Mouse (Mus musculus) liver, adult (tissue): ENCODE results near the gene Nfkbie.
A peak's percentile ranks its signal among the peaks of the same experiment; 100 is the strongest.

Experiments used
- GATA4 ChIP-seq: IDR thresholded peaks from 2 replicates; pipeline ENCODE4 v1.6.1; 2014; ENCODE audit warnings: mild to moderate bottlenecking, low read length; ENCODE audit not compliant: insufficient replicate concordance

Nfkbie gene

DNA sequence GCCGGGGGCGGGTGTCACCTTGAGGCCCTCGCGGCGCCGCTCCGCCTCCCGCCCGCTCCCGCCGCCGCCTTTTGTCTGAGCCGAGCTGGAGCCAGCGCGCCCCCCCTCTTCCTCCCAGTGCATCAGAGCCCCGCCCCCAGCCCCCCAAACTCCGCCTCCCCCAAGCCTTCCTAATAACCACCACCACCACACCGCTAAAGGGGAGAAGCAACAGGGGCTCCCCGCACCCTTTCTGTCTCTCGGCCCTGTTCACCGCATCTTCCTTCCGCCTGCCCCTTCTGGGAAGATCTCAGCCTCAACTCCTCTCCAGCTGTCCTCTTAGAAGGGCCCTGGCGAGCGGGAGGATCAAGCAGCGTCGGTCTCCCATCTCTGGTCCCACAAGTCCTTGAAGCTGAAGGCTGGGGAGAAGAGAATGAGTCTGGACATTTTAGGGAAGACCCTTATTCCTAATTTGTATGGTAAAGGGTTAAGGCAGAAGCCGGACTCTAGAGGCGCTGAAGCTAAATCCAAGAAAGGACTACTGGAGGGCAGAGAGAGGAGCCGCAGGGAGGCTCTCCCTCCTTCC is 5.8 kb upstream of the Nfkbie start, which contains the start of gene Tmem151b:
Tmem151b (minus strand) TSS at position 61 of the 565 bp plus-strand sequence.
- no peak for TF ChIP-seq GATA4

DNA sequence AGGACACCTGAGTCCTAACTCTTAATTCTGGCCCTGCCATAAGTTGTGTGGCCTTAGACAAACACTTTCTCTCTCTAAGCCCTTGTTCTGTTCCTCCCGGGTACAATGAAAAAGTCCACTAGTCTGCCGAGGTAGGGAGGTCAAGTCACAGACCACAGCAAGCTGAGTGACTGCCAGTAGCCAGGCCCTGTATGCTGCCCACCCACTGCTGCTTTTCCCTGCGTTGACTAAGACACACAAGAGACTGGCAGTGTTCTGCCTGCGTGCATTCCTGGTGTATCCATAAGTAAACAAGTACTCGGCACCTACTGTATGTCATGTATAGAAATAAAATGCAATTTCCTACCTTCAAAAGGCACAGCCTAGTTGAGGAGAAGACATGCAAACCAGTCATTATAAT is 5.2 kb upstream of the Nfkbie start:
- no peak for TF ChIP-seq GATA4

DNA sequence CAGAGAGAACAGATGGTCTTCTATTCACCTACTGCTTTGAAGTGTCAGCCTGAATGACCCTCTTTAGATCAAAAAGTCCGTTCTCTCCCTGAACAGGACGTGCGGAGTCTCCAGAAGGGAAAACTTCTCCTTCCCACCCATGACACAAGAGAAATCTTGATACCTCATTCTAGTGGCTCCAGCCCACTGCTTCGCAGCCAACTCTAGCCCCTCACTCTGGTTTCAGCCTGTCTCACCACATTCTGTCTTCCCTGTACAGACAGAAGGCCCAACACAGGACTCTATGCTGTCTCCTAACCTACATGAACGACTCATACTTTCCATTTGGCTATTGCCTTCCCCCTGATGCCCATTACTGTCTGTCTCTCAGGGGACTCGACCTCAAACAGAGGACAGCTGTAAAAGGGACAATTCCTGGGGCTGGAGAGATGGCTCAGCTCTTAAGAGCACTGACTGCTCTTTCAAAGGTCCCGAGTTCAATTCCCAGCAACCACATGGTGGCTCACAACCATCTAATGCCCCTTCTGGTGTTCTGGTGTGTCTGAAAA is 4.2 kb upstream of the Nfkbie start:
- TF ChIP-seq GATA4, result no peak

DNA sequence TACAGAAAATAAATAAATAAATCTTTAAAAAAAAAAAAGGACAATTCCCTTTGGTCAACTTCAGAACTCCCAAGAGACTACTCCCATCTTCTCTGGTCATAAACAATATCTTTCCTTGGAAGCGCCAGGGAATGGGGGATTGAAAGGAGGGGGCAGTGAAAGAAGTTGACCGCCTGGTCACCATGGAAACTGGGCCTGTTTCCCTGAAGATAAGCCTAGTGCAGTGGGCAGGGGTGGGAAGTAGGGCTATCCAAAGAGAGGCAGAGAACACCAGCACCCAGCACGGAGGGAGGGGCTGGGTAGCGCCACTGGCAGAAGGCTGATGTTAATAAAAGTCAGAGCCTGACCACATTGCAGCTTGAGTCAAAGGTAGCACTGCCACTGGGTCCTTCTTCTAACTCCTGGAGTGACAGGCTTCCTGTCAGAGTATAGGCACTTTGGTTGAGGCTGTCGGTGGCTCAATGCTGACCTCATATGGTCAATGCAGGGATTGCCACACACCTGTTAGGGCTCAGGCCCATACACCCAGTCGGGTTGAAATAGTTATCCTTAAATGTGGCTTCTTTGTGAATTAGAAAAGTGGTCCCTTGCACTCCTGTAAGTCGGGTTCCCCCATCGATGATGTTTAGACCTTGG is 3.6 kb upstream of the Nfkbie start:
- TF ChIP-seq GATA4, result no peak

DNA sequence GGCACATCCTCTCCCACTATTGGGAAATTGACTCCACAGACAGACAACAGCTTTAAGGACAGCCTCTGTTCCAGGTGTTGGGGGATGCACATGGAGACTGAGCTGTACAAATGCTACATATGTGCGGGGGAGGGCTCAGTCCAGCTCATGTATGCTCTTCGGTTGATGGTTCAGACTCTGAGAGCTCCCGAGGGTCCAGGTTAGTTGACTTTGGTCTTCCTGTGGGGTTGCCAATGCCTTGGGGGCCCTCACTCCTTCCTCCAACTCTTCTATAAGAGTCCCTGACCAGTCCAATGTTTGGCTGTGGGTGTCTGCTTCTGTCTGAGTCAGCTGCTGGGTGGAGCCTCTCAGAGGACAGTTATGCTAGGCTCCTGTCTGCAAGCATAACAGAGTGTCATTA is 2.4 kb upstream of the Nfkbie start:
- TF ChIP-seq GATA4, result no peak

DNA sequence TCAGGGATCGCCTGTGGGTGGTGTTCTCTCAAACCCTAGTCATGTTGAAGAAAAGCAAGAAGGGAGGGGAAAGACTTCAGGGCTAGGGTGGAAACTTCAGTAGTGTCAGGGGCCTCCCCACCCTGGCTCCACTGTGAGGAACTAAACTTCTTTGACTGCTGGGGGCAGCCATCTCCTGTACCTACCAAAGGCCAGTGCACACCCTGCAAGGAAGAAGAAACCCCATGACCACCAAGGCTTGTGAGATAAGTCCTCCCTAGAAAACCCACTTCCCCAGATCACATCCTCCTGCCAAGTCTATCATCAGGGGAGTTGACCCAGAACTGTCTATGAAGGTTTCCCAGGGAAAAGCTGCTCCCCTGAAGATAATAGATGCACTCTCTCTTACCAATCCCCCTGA is 1.1 kb upstream of the Nfkbie start:
- no peak for TF ChIP-seq GATA4

DNA sequence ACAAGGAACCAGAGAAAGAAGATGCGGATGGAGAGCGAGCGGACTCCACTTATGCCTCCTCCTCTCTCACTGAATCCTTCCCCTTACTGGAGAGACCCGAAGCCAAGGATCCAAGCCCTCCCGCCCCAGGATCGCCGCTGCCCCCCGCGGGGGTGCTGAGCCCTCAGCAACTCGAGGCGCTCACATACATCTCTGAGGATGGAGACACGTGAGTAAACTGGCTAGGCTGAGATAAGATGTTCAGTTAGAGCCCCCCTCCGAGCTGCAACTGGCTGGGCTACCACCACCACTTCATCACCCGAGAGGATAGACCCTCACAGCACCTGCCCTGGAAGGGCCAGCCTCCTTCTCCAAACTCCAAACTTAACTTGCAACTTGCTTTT is 595 bp downstream of the Nfkbie start:
- TF ChIP-seq GATA4, result no peak

DNA sequence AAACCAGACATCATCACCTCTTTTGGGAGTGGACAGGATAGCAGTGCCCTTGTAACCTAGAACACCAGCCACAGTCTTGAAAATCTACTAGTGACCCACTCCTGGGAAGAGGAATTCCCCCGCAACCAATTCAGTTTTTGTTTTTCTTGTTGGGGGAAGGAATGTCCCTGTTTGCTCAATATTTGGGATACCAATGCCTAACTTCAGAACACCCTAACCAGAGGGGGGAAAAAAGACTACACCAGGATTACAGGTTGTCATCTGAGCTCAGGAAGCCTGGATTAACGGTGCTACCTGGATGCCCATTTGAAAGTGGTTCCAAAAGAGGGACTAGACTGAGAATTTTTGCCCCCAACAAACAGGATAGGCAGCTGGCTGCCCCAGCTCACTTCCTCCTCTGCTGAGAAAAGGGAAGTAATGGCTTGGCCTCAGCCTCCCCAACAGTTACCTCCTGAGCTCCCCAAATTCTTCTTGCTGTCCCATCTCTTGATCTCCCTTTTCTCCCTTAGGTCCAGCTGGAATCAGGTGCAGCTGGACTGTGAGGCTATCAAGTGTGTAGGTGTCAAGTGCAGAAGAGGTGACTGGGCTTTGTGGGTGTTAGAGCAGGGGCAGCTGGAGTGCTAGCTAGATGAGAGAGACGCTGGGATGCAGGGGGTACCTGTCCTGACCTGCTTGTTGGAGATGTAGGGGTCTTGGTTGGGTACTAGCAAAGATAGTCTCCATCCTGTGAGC is 1.2 kb downstream of the Nfkbie start:
- no peak for TF ChIP-seq GATA4

DNA sequence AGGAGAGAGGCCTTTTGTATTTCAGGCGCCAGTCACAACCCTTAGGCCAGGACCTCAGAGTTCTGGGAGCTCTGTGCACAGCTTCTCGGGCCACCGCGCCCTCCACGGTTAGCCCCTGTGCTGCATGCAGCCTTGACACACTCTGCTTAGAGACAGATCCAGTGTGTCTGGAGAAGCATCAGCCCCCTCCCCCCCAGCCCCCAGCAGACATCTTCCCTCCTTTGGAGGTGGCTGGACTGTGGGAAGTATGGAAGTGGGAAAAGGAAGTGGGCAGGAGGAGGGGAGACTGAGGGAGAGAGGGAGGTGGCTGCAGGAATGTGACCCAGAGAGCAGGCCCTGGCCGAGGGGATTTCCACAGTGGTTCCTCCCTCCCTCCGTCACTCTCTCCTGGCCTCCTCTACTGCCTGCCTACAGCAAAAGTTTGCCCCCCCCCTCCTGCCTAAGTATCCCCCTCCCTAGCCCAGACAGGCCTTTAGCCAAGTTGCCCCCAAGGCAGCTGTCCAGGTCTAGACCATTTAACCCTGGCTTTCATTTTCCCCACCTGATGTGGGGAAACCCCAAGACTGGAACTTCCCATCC is 1.8 kb downstream of the Nfkbie start:
- no peak for TF ChIP-seq GATA4

DNA sequence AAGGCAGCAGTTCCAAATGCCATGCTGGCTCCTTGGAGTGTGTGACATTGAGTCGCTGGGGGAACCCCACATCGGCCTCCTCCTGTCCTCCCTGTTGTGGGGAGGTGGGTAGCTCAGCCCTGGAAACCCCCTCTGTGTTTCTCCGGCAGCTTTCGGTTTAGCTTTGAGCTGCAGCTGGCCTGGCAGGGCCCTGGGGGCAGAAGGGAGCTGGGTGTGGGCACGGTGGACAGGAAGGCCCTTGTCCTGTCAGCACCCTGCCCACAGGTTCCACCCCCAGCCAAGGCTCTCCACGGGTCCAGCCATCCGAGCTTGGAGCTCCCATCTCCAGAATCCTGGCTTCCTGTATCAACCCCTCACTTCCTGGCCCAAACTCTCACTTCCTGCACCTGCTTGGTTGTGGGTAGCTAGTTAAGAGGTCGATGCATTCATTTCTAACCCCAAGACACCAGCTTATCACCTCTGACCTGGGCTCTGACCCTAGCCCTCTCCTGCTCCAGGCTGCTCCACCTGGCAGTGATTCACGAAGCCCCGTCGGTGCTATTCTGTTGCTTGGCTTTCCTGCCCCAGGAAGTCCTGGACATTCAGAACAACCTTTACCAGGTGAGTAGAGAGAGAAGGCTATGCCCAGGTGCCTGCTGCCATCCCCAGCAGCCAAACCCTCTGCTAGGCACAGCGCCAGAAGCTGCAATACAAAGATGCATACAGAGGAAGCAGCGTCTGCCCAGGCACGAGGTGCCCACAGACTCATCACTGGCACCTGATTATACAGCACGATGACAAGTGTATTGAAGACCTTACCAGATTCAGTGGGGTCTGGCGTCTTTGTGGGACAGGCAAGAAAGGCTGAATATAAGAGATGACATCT is 2.7 kb downstream of the Nfkbie start:
- no peak for TF ChIP-seq GATA4

DNA sequence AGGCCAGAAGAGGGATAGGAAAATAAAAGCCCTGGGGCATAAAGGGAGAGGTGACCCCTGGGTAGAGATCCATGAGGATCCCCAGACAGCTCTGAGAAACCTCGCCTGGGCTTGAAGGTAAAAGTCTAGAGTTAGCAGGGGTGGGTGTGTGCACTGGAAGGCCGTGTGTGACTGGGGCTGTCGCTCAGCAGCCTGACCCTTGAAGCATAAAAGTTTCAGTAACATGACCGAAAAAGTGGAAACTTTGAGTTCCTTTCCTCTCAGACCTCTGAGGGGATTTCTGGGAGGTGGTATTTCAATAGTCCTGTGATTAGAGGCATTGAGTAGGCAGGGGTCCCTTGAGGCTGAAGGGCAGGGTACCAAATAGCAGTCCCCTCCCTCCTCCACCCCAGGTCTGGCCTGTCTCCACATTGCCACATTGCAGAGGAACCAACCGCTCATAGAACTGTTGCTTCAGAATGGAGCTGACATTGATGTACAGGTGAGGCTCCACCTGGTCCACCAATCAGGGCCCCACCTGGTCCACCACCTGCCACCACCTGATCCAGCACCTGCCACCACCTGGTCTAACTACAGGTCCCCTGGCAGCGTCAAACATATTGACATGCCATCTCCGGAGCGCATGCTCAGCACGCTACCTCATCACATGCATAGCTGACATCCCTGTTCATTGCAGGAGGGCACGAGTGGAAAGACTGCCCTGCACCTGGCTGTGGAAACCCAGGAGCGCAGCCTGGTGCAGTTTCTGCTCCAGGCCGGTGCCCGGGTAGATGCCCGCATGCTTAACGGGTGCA is 4.4 kb downstream of the Nfkbie start:
- no peak for TF ChIP-seq GATA4

DNA sequence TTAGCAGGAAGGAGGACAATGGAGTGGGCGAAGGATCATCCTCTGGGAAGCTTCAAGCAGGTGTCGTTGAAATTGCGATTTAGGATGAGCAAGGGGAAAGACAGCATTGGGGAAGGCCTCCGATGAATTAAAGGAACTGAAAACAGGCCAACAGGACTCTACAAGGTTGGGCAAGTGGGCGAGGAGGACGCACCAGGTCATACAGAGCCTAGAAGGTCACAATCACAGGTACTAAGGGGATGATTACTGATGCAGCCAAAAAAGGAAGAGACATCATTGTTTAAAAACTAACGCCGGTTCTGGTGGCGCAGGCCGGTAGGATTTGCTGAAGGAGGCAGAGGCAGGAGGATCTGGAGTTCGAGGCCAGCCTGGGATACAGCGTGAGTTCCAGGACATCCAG is 7.7 kb downstream of the Nfkbie start:
- no peak for TF ChIP-seq GATA4

DNA sequence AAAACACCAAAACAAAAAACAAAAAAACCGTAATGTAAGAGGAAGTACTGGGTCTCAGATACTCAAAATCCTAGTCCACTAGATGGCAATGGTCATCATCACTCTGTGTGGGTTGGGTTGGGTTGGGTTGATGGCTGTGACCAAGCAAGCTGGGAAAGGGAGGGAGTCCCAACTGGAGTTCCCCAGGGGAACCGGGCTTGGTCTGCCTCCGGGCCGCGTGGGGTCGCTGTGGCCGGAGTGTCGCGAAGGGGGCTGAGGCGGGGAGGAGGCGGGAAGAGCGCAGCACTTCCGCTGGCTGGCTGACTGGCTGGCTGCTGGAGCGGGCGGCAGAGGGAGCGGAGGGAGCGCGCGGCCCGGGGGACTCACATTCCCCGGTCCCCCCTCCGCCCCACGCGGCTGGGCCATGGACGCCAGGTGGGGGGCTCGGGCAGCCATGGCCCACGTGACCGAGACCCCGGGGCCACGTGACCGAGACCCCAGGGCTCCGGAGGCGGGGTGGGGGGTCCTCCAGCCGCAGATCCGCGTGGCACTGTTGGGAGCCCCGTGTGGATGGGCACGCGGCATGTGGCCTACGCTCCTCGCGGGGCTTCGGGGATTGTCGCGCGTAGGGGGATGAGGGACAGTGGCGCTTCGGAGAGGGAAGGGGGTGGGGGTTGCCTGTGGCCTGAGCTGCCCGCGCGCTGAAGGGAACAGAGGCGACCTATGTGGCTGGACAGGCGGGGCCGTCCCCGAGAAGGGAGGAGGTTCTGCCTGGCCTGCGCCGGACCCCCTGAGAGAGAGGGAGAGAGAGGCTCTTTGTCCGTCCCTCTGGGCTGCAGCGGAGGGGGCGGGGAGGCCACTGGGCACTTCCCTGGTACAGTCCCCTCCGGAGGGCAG is 8.4 kb downstream of the Nfkbie start, which contains the start of gene Slc35b2:
Slc35b2 (plus strand) TSS at position 220 of the 876 bp plus-strand sequence.
- peak; percentile 39; the same call in 1 of the 2 replicates for TF ChIP-seq GATA4
